Mouse (Mus musculus): Measurements from ENCODE around the gene Tnnc2.

Gene Tnnc2

GRCm38 (mm10) chr2:164737377-164738090, 42.2 kb downstream of the Tnnc2 start:
- no peak for DNase-seq (ENCODE audit: low spot score)

DNA sequence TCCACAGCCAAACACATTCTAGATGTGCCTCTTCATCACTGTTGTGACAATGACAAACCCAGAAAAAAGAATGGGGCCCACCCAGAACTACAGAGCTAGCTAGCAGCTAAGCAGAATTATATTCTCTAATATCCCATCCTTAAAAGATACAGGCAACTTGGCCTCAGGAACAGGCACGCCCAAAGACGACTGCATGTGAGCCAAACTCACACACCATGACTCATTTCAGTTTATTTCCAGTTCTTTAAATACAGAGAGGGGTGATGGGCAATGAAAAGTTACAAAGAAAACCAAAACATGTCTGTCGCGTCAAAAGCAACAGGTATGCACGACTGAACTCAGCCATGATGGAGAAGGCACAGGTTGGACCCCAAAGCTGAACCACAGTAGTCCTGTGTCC, 44.3 kb downstream of the Tnnc2 start:
- no peak for DNase-seq (ENCODE audit: low spot score)

DNA sequence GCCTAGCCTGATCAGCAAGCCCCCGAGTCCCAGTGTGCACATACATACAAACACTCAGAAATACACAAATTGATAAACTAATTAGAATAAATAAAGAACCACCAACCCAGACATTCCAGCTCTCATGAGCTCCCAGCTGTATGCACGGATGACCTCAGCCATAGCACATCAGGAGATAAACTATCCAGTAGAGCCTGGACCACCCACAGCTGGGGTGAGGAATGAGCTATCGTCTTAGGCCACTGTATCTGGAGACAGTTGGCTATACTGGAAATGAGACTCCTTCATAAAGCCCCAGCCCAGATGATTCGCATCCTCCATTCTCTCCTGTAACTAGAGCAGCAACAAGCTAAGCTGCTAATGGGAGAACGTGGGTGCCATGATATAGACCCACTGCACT, 44.9 kb downstream of the Tnnc2 start:
- DNase-seq (ENCODE audit: low spot score) = no peak

DNA sequence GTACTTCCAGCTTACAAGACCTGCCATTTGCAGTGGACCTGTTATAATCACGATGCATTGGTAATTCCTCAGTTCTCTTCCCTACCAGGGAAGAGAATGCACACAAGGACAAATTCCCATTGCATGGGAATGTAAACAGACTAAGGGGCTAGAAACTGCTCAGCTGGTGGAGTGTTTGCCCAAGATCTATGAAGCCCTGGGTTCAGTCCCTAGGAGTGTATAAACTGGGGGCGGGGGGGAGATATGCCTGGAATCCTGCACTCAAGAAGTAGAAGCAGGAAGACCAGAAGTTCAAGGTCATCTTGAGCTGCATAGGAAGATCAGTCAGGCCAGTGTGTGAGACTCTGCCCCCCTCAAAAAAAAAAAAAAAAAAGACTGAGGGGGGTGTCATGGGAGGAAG, 46.5 kb downstream of the Tnnc2 start:
- DNase-seq (ENCODE audit: low spot score) = no peak

- DNase-seq (ENCODE audit: low spot score) = no peak
Measured at GRCm38 (mm10) chr2:164731719-164732118, 48.0 kb downstream of the Tnnc2 start.
